Mouse (Mus musculus): ENCODE measurements around the gene C730034F03Rik.
"Not testable (repeated sequence)": the region's sequence is repeated elsewhere in the genome, so short reads cannot be mapped to it uniquely, and the experiment has no call there.

Gene C730034F03Rik

DNA sequence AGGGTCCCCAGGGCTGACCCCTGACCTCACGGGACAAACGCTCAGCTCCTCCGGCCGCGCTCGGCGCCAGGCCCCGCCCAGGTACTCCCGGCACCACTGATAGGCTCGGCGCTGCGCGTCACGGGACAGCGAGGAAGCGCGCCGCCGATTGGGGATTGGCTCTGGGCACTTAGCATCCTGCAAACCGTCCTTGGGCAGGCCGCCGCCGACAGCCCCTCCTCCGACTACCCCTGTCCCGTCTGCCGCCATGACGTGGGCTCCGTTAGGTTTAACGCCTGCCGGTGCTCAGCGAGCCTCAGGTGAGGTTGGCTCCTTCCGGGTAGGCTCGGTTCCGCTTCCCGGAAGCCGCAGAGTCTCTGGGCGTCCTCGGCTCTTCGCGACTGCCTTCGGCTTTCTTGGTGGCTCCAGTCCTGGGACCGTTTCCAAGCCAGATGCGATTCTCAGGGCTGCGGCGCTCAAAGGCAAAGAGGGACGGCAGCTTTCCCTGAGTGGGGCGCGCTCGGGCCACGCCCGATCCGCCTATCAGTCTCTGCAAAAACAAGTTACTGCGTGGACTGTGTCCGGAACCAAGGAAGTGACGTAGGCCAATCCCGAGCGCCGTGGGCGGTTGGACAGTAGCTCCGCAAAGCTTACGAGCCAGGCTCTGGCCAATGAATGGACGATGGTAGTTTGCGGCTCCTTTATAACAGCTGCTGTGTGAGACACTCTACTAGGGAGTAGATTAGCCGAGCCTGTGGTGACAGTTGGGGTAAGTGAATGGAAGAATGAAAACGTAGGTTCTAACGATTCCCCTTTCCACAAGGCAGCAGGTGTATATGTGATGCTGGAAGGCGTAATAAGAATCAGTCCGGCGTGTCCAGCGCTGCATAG, at the start of gene C730034F03Rik, which contains the start of the genes Gm44502 and Chkb:
C730034F03Rik (plus strand) TSS at position 238 of the 870 bp plus-strand sequence.
Gm44502 (minus strand) TSS at position 345 of the 870 bp plus-strand sequence.
Chkb (minus strand) TSS at position 557 of the 870 bp plus-strand sequence.
- peak; percentile 86 for DNase-seq (ENCODE audit: extremely low spot score, low read depth, low spot score)

DNA sequence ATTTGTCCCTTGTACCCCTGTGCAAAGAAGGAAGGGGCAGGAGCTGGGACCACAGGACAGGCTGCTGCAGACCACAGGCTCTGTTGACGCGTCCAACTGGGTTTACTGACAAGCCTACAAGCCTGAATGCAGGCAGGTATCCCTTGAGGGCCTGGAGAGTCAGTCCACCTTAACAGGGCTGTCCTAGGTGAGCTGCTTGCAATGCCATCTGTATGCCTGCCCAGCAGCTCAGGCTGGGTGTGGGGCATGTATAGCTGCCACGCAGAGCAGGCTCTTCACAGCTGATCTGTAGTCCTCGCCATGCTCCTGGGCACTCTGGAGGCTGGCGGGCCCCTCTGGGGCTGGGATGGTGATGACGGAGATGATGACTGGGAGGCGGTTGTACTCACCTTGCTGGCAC, 44.8 kb upstream of the C730034F03Rik start, which contains the start of gene Klhdc7b:
Klhdc7b (plus strand) TSS at position 301 of the 400 bp plus-strand sequence.
- DNase-seq (ENCODE audit: extremely low spot score, low read depth, low spot score): no peak

DNA sequence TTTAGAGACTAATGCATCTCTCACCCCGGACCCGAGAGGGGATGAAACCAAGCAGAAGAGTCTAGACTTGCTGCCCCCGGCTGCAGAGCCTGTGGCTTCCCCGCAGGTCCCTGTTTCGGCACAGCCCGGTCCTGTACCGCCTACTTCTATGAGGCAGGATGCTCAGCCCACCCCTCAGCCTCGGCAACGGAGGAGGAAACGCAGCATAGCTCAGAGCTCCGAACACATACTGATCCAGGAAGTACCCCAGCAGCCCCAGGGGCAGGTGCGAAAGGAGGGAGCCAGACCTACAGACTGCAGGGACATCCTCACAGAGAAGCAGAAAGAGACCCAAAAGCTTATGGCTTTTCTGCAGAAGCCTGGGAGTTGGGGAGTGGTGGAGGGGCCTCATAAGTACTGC, 42.3 kb upstream of the C730034F03Rik start:
- DNase-seq (ENCODE audit: extremely low spot score, low read depth, low spot score): no peak

DNA sequence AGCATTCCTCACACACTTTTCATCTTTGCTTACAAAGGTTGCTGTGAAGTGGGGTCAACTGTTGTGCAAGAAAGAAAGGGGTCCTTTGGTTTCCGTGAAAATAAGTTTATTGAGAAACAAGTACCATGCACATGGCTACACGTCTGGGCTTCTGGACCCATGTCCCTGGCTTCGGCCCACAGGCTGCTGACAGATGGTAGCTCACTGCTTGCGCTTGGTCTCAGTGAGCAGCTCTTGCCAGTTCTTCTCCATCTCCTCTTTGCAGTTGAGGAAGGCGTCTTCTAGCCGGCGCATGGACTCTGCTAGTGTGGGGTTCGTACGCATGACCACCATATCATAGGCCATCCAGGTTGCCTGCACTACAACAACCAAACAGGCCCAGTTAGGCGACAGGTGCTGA, 39.3 kb upstream of the C730034F03Rik start:
- DNase-seq (ENCODE audit: extremely low spot score, low read depth, low spot score): no peak

DNA sequence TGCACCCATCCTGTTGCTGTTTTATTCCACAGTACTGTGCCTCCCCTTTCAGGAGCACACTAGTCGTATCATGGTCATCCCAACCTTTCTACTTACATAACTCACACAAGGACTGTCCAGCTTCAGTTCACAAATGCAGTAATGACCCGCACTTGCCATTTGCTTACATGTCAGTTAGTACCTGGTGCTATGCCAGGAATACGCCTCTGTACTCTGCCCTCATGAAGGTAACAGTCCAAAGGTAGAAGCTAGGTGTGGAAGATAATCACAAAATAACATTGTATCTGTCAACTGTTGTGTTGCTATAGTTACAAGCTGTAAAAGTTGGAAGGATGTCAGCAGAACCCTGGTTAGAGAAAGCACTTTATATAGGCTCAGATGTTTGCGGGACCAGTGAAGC, 32.5 kb upstream of the C730034F03Rik start:
- DNase-seq (ENCODE audit: extremely low spot score, low read depth, low spot score): no peak

DNA sequence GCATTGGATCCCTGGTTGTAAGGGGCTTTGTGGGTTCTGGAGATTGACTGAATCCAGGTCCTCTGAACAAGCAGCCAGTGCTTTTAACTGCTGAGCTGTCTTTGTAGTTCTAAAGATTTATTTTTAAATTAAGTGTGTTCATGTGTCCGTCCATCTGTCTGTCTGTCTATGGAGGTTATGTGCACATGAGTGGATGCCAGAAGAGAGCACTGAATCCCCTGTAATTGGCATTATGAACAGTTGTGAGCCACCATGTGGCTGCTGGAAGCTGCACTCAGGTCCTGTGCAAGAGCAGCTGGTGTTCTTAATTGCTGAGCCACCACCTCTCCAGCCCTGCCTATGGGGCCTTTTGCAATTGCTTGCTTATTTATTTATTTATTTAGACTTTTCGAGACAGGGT, 31.2 kb upstream of the C730034F03Rik start:
- DNase-seq (ENCODE audit: extremely low spot score, low read depth, low spot score): no peak

DNA sequence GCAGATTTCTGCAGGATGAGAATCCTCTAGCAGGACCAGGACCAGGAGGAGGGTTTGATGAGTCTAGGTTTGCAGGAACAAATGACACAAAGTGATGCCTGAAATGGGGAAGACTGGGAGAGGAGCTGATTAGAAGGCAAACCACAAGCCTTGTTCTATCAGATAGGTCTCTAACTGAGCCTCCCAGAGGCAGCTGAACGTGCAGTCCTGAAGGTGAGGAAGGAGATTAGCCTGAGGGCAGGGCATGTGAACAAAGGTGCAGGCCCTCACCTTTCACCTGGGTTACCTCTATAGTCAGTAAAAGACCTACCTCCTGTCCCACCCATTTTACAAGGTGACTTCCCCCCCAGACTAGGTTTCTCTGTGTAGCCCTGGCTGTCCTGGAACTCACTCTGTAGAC, 29.7 kb upstream of the C730034F03Rik start:
- DNase-seq (ENCODE audit: extremely low spot score, low read depth, low spot score): no peak

DNA sequence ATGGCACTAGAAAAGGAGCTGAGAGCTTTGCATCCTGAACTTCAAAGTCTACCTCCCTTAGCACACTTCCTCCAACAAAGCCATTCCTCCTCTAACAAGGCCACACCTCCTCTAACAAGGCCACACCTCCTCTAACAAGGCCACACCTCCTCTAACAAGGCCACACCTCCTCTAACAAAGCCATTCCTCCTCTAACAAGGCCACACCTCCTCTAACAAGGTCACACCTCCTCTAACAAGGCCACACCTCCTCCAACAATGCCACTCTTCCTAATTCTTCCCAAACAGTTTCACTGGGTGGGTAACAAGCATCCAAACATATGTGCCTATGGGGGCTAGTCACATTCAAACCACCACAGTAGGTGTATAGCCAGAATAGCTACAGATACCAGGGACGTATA, 26.9 kb upstream of the C730034F03Rik start:
- DNase-seq (ENCODE audit: extremely low spot score, low read depth, low spot score): no peak

DNA sequence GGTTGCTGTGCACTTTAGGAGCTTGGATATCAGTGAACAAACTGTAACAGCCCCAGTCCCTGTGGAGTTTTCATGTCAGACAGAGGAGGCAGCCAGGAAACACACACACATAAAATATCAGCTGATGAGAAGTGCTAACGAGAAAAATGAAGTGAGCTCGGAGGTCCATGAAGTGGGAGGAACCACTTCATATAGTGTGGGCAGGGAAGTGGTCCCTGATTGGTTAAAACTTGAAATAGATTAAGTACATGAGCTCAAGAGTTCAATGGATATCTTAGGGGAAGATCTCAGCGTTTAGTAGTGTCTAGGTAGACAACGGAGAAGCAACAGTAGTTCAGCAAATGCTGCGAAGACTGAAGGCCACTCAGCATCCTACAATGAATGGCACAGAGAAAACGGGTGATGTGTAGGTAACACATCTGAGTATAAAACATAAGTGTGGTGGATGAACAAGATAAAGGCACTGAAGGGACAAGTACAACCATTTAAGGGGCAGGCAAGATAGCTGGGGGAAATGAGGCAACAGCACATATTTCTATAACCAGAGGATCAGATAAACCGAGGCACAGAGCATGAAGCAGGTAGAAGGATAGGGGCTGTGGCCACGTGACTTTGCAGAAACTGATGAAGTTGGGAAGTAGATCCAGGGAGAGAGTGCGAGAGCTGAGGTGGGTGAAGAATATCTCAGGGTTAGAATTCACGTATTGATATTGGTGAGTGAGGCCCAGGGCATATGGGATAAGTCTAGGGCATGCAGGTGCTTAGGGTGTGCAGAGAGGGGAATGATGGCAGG, 24.4 kb upstream of the C730034F03Rik start:
- no peak for DNase-seq (ENCODE audit: extremely low spot score, low read depth, low spot score)

DNA sequence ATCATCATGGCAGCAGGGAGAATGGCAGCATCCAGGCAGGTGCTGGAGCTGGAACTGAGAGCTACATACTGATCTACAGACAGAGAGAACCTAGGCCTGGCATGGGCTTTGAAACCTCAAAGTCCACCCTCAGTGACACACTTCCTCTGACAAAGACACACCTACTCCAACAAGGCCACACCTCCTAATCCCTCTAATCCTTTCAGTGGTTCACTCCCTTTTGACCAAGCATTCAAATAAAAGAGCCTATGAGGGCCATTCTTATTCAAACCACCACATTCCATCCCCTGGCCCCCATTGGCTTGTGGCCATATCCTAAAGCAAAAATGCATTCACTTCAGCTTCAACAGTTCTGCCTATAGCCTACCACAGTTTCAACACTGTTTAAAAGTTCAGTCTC, 22.7 kb upstream of the C730034F03Rik start:
- no peak for DNase-seq (ENCODE audit: extremely low spot score, low read depth, low spot score)

DNA sequence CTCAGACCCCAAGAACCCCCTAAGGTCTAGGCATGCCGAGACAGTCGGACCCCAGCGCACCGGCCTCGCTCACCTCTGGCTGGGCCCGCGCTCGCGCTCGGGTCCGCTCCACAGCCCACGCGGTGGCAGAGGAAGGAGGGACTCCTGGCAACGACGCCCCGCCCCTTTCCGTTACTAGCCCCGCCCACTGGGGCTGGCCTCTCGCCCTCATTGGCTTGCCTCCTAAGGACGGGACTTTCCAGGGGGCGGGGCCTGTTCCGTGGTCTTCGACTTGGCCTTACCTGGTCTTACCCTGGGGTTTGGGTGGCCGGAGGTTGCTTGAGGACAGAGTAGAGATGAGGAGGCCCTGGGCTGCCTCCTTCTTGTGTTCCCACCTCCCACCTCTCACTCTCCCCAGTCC, 19.3 kb upstream of the C730034F03Rik start, which contains the start of gene Syce3:
Syce3 (minus strand) TSS at position 386 of the 400 bp plus-strand sequence.
- no peak for DNase-seq (ENCODE audit: extremely low spot score, low read depth, low spot score)

DNA sequence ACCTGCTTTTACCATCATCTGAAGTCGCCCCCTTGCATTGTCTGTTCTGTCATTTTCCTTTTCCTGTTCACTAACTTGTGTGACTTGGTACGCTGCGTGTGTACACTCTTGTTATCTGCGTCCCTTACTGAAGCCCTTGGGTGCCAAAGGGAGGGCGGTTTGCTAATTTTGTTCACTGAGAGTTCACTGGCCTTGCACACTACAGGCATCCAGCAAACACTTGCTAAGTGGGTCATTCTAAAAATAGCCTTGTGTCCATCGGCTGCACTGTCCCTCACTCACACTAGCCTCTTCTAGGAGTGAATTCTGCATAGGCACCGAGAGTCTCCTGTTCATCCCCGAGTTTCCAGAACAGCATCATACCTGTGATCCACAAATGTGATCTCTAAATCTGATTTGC, 14.1 kb upstream of the C730034F03Rik start:
- no peak for DNase-seq (ENCODE audit: extremely low spot score, low read depth, low spot score)

DNA sequence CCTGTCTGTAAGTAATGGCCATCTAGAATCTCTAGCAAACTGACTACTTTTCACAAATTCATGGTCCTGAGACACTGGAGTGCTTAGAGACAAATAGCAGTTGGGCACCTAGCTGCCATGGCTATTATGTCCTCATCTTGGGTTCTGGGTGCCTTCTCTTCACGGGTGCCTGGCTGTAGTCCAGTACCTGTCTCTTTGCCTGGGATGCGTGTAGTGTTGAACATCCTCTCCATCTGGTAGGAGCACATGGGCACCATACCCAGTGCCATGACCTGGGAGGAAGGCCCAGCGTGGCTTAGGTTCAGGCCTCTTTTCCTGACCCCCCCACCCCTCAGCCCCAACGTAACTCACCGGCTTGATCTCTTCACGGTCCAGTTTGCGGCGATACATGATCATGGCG, 7.5 kb upstream of the C730034F03Rik start:
- no peak for DNase-seq (ENCODE audit: extremely low spot score, low read depth, low spot score)

DNA sequence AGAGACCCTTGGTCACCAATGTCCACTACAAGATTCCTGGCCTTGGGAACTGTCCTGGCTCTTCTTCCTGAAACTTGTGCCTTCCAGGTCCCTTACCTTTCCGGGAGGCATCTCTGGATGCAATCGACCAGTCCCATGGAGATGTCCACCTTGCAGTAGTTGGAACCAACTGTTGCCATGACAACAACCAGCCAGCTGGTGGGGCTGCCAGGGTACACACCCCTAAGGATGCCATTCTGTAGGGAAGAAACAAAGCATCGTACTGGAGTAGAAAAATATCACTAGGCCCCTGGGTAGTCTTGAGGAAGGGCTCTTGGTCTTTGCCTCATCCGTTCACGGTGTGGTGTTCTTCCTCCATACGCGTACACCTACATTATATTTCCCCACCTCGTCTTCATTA, 4.8 kb upstream of the C730034F03Rik start:
- DNase-seq (ENCODE audit: extremely low spot score, low read depth, low spot score): no peak

DNA sequence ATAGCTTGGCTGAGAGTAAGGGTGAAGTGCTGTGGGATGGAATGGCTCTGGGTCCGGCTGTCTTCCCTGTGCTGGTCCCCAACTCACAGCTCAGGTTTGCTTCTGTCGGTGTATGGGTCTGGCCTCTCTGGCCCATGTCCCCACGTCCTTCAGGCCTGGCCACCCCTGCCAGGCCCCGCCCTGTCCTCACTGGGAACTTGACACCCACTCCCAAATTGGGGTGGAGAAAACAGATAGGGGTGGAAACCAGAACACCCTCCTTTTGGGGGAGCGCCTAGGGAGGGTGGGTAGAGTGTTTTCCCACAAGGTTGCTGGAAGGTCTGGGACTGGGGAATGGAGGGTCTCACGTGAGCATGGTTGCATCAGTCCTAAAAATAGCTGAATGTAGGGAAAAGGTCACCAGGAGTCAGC, 3.7 kb upstream of the C730034F03Rik start, which contains the start of gene Cpt1b:
Cpt1b (minus strand) TSS at position 153 of the 411 bp plus-strand sequence.
- DNase-seq (ENCODE audit: extremely low spot score, low read depth, low spot score): no peak

DNA sequence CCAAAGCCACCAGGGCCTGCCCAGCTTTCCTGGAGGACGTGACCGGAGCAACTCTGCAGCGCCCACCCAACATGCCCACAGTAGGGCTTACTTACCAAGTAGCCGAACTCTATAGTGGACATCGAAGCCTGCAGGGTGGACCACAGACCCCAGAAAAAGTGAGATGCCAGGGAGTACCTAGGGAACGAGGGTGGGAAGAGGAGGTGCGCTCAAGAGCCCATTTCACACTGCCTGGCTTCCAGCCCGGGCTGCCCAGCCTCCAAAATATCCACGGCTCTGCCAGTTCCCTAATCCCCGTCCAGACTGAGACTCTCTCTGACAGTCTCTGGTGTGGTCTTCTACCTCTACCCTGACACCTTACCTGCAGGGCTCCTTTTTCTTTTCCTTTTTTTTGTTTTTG, 2.7 kb upstream of the C730034F03Rik start:
- no peak for DNase-seq (ENCODE audit: extremely low spot score, low read depth, low spot score)

DNA sequence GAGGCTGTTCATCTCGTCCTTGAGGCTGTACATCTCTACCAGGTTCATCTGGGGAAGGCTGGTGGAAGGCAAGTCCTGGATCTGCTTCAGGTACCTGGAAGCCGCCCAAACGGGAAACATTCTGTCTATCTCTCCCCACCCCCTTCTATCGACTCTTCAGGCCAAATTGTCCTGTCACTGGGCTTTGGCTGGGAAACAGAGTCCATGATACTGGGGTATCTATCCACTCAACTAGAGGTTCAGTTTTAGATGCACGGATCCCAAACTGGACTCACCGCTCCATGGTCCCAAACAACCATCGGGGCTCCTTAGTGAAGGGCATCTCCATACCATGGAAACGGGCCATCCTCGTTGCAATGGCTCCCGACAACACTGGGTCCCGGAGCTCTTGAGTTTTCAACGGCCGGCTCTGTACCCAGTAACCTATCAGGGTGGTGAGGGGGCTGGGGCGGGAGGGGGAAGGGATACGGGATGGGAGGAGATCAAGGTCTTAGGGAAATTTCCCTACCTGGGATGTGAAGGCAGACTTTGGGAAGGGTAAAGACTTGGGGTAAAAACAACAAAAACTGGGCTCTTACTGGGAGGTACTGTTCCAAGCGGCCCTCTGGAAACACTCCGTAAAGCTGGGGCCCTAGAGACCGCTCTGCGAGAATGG, 1.1 kb upstream of the C730034F03Rik start:
- no peak for DNase-seq (ENCODE audit: extremely low spot score, low read depth, low spot score)

DNA sequence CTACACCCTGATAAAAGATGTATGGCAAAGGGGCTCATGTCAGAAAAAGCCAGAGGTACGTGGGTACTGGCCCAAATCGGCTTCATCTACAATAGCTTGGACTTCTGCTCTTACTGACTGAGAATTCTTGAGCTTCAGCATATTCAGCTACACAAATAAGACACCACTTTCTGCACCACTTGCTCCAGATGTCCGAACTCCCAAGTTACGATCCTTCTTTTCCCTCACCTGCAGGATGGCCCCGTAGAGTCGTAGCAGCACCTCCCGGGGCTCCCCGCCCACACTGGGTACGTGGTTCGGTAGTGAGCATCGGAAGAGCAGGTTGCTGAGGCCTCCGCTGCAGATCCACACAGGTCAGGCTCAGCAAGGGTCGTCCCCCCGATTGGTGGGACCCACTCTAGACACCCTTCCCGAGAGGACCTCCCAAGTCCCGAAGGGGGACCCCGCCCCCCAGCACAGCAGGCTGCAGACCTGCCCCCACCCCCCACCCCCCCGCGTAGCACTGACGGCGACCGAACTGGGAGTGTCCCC, 503 bp upstream of the C730034F03Rik start:
- DNase-seq (ENCODE audit: extremely low spot score, low read depth, low spot score): no peak

DNA sequence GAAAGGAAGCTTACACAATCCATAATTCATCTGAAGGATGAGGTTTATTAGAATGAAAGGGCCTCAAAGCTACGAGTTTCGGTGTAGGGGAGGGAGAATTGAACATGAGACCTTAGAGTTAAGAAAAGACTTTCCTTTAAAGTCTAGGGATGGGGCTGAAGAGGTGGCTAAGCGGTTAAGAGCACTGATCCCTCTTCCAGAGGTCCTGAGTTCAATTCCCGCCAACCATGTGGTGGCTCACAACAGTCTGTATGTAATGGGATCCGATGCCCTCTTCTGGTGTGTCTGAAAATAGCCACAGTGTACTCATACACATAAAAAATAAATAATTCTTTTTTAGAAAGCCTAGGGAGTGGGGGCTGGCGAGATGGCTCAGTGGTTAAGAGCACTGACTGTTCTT, 952 bp downstream of the C730034F03Rik start:
- no peak for DNase-seq (ENCODE audit: extremely low spot score, low read depth, low spot score)

DNA sequence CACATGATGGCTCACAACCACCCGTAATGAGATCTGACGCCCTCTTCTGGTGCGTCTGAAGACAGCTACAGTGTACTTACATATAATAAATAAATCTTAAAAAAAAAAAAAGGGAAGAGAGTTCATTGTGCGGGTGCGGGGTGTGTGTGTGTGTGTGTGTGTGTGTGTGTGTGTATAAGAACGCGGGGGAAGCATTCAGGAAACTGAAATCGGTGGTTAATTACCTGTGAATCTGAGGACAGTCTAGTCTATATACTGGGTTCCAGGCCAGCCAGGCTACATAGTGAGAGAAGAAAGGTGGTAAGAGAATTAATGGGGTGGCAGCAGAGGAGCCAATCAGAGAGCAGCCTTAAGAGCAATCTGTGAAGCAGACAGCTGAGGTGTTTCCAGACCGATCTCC, 1.4 kb downstream of the C730034F03Rik start:
- DNase-seq (ENCODE audit: extremely low spot score, low read depth, low spot score): not testable (repeated sequence)

DNA sequence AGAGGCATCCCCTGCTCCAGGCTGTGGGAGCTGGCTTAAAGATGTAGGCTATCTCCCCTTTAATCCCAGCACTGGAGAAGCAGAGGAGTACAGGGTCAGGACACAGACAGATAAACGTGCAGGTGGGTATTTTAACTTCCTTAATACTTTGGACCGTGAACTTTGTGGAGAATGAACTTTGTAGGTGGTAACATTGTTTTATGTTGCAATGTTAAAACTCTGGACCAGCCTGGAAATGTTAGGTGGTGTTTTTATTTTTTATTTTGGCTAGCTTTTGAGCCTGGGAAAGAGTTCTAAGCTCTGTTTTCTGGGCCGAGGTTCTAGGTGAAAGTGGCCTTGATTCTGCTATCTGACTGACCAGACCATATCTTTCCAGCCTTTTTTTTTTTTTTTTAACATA, 1.9 kb downstream of the C730034F03Rik start:
- no peak for DNase-seq (ENCODE audit: extremely low spot score, low read depth, low spot score)
